Mouse (Mus musculus): Measurements from ENCODE around the gene Kcnj6. TPM values are rescaled to one million over a fixed set of nuclear protein-coding genes. Genes with fewer than 3 reads are reported as not detected.

Gene Kcnj6
- total RNA-seq, 2 experiments from 2014 or later = not detected

DNA sequence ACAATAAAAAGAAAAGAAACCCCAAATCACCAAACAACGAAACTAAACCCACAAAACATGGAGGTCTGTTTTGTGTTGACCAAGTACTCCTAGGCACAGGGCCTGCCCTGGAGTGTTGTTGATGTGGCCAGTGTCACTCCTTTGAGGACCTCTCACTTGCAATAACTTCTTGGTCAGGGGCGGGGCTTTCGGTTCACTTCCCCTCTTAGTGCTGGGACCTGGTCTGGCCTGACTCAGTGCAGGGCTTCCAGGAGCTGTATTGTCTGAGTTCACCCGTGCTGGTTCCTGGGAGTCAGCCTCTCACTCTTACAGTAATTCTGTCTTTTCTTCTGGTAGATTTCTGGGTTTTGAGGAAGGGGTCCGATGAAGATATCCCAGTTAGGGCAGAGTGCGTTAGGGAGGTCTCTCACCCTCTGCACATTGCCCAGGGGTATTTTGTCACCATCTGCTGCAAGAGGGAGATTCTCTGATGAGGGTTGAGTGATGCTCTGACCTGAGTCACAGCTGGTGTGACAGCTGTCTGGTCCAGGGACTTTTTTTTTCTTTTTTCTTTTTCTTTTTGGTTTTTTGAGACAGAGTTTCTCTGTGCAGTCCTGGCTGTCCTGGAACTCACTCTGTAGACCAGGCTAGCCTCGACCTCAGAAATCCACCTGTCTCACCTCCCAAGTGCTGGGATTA, 276.9 kb downstream of the Kcnj6 start:
- ATAC-seq (ENCODE audit: poor library complexity, severe bottlenecking) = peak; percentile 47

GRCm38 (mm10) chr16:94719488-94719887, 278.0 kb downstream of the Kcnj6 start:
- no peak for ATAC-seq (ENCODE audit: poor library complexity, severe bottlenecking)

DNA sequence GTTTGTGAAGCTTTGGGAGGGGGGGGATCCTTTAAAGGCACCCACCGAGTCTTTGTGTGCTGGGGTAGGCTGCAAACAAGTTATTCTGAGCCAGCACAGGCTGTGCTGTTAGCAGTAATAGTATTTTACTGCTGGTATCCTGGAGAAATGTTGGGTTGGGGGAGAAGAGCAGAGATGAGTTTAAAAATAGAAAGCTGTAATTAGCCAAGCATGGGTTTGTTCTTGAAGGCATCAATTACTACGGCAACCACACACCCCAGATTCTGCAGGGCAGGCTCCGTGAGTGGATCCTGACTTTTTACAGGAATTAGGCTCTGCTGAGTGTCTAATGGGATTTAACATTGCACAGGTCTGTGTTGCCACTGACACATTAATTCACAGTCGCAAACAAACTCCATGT, 278.6 kb downstream of the Kcnj6 start:
- no peak for ATAC-seq (ENCODE audit: poor library complexity, severe bottlenecking)

DNA sequence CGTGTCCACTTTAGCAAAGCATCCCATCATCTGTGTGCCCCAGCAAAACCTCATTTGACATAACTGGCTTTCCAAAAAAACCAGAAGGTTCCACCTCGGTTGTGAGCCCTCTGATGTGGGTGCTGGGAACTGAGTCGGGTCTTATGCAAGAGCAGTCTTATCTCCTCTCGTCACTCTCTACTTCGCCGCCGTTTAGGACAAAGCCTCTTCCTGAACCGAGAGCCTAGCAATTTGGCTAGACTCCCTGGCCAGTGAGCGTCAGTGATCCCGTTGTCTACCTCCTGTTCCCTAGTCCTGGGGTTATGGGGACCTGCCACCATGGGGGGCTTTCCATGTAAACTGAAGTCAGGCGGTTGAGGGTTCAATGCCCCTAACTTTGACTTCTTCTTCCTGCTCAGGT, 280.4 kb downstream of the Kcnj6 start:
- no peak for ATAC-seq (ENCODE audit: poor library complexity, severe bottlenecking)

DNA sequence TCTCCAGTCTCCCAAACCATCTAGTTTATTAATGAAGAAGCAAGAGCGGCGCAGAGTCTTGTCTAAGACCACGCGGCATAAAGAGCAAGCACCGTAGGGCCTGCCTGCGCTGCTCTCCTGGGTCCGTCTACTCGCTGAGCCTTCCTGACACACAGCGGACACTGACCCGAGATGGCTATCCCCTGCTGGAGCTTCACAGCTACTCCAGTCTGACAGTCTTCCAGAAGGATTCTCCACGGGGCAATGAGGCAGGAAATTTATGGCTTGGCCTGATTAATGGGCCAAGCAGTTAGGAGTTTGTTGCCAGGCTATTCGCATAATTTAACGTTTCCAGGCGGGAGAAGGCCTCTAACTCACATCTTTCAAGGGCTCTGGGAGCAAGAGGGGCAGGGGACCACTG, 283.0 kb downstream of the Kcnj6 start:
- ATAC-seq (ENCODE audit: poor library complexity, severe bottlenecking) = no peak

- ATAC-seq (ENCODE audit: poor library complexity, severe bottlenecking) = peak; percentile 95
Measured at GRCm38 (mm10) chr16:94713480-94714094, 283.9 kb downstream of the Kcnj6 start.

DNA sequence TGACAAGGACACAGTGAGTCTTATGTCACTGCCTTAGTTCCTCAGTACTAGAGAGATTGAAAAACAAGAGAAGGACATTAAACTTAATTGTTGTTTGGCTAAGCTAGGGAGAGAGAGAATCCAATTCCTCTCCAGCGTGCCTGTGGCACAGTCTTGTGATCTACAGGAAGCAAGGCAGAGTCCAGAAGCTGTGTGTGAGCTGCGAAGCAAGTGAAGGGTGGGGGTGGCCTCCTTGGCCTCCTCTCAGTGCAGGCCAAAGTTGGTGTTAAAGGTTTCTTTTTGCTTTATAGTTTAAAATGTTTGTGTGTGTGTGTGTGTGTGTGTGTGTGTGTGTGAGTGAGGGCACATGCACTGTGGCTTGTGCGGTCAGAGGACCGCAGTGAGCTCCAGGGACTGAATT, 295.5 kb downstream of the Kcnj6 start:
- ATAC-seq (ENCODE audit: poor library complexity, severe bottlenecking) = no peak

GRCm38 (mm10) chr16:94701141-94701540, 296.4 kb downstream of the Kcnj6 start:
- no peak for ATAC-seq (ENCODE audit: poor library complexity, severe bottlenecking)
